In genomic region chr16:14117299-14117698, GRCm38 (mm10) we compare ENCODE assay signal across 19 mouse cellular contexts.
"Had no signal": no experiment of that assay in that cellular context is flagged by ENCODE, and none has a peak within 500 bp of the region (broad histone marks: within the 10 kb centered on the region; RNA-seq: fewer than 3 reads in every experiment).

No protein-coding gene starts in this region.

- DNase-seq: lung, adult 18-20 months; lung, embryonic 14.5 days; lung, postnatal 10 days; lung, postnatal 4 days; midbrain, embryonic 14.5 days; retina, postnatal 1 day; right cerebral cortex, adult 18-20 months; right cerebral cortex, postnatal 25 days; thymus, postnatal 14 days; thymus, postnatal 36 days had no signal

- H3K4me1 ChIP-seq: midbrain, embryonic 10.5 days; midbrain, embryonic 12.5 days; neural tube, embryonic 13.5 days; neural tube, embryonic 15.5 days; stomach, embryonic 15.5 days had no signal

- H3K27me3 ChIP-seq: megakaryocyte, embryonic 14.5 days; midbrain, embryonic 12.5 days; neural tube, embryonic 13.5 days; neural tube, embryonic 15.5 days; stomach, embryonic 15.5 days had no signal

- H3K27ac ChIP-seq: midbrain, embryonic 10.5 days; midbrain, embryonic 12.5 days; neural tube, embryonic 13.5 days; neural tube, embryonic 15.5 days; stomach, embryonic 15.5 days; stomach, postnatal 0 days had no signal

- ATAC-seq: midbrain, embryonic 16.5 days had no signal

- H3K4me3 ChIP-seq: megakaryocyte, embryonic 14.5 days; midbrain, embryonic 10.5 days; midbrain, embryonic 12.5 days; myocyte; neural tube, embryonic 13.5 days; neural tube, embryonic 15.5 days; stomach, embryonic 15.5 days had no signal

- H3K9me3 ChIP-seq: megakaryocyte, embryonic 14.5 days; midbrain, embryonic 10.5 days; midbrain, embryonic 12.5 days; neural tube, embryonic 13.5 days; neural tube, embryonic 15.5 days; stomach, embryonic 15.5 days had no signal

- H3K4me2 ChIP-seq: lung, embryonic 14.5 days; midbrain, embryonic 12.5 days; neural tube, embryonic 13.5 days; neural tube, embryonic 15.5 days; stomach, embryonic 15.5 days had no signal

- H3K9ac ChIP-seq: lung, embryonic 14.5 days; midbrain, embryonic 12.5 days; neural tube, embryonic 13.5 days; neural tube, embryonic 15.5 days; stomach, embryonic 15.5 days had no signal
